Mouse (Mus musculus): ENCODE data around the gene Rtn1. TPM values are rescaled to one million over a fixed set of nuclear protein-coding genes. Genes with fewer than 3 reads are reported as not detected.

Gene Rtn1
- total and polyA plus RNA-seq, 2 experiments, result 0.46 to 0.76 TPM

DNA sequence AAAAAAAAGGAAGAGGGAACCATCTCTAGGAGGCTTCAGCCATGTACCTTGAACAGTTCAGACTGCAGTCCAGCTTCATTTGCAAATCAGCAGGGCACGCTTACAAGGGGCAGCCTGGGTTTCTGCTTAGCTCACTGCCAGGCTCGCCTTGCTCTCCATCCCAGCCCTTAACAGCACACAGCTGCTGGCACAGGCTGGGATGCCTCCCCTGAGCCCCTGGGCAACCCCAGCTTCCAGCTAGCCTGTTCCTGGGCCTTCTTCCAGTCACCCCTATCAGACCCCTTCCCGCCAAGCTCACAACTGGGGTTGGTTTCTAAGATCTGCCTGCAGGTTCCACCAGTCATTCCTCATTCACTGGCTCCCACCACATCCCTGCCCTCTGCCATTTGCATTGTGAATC is 155.8 kb downstream of the Rtn1 start:
- Histone ChIP-seq H3K27me3 (ENCODE audit: control insufficient read depth, insufficient read depth, low read length) (no peaks in the 10 kb centered on the region), H3K27ac (replicated peaks; ENCODE audit: insufficient read depth, low read depth, low read length) (no peak overlapping the region), H3K9ac (ENCODE audit: low read depth, low read length) (no peak overlapping the region), H3K79me2 (ENCODE audit: control insufficient read depth, insufficient read depth, low read length) (no peaks in the 10 kb centered on the region), H3K4me3 (ENCODE audit: insufficient read depth, low read depth, low read length) (no peak overlapping the region), H3K4me1 (ENCODE audit: control insufficient read depth, insufficient read depth, low read length) (no peaks in the 10 kb centered on the region), H3K36me3 (ENCODE audit: control insufficient read depth, insufficient read depth, low read length) (no peaks in the 10 kb centered on the region)
- DNase-seq (ENCODE audit: extremely low read depth, low read depth, low spot score), result no peak
- TF ChIP-seq POLR2A (IDR thresholded peaks at IDR 0.05; ENCODE audit: extremely low read depth, insufficient read depth, low read length) (no peak), CTCF (IDR thresholded peaks at IDR 0.05; ENCODE audit: low read depth, low read length) (no peak)
- 81% methylated on average over 3 of the region's 3 CpGs for WGBS

DNA sequence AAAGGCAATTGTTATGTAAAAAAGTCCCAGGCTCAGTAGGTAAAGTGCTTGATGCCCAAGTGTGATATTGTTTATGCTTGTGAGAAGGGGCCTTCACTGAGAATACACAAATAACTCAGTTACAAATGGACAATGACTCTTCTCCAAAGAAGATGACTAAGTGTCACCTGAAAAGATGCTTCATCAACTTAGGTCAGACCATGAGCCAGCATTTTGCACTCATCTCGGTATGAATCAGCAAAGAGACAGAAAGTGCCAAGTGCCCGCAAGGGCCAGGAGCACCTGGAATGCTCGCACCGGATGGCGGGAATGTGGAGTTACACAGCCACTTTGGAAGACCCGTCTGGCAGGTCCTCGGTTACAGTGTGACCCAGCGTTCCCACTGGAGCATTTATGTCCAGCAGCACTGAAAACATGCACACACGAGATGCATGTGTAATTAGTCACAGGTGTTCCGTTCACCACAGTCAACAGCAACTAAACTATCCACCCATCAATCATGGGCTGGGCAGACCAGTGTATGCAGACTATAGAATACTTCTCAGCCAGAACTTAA is 156.9 kb downstream of the Rtn1 start:
- Histone ChIP-seq H3K4me3 (ENCODE audit: insufficient read depth, low read depth, low read length) (no peak overlapping the region), H3K36me3 (ENCODE audit: control insufficient read depth, insufficient read depth, low read length) (no peaks in the 10 kb centered on the region), H3K79me2 (ENCODE audit: control insufficient read depth, insufficient read depth, low read length) (no peaks in the 10 kb centered on the region), H3K27ac (replicated peaks; ENCODE audit: insufficient read depth, low read depth, low read length) (no peak overlapping the region), H3K9ac (ENCODE audit: low read depth, low read length) (no peak overlapping the region), H3K4me1 (ENCODE audit: control insufficient read depth, insufficient read depth, low read length) (no peaks in the 10 kb centered on the region), H3K27me3 (ENCODE audit: control insufficient read depth, insufficient read depth, low read length) (no peaks in the 10 kb centered on the region)
- WGBS, result 86% methylated on average over 10 of the region's 10 CpGs
- TF ChIP-seq POLR2A (IDR thresholded peaks at IDR 0.05; ENCODE audit: extremely low read depth, insufficient read depth, low read length) (no peak), CTCF (IDR thresholded peaks at IDR 0.05; ENCODE audit: low read depth, low read length) (no peak)
- no peak for DNase-seq (ENCODE audit: extremely low read depth, low read depth, low spot score)

DNA sequence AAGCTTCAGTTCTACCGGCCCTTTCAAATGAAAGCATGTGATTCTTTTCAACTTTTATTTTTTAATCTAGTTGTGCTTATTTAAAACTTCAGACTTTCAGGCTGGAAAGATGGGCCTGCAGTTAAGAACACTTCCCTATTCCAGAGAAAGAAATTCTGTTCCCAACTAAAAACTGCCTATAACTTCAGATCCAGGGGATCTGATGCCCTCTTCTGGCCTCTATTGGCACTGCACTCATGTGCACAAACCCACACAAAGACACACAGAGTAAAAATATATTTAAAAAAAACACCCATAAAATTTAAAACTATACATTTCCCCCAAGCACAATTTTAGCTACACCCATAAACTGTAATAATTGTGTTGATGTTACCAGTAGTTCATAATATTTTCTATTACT is 163.9 kb downstream of the Rtn1 start:
- H3K4me3 ChIP-seq (ENCODE audit: insufficient read depth, low read depth, low read length), result no peak overlapping the region
- DNase-seq (ENCODE audit: extremely low read depth, low read depth, low spot score), result no peak
- H3K36me3 ChIP-seq (ENCODE audit: control insufficient read depth, insufficient read depth, low read length), result no peaks in the 10 kb centered on the region
- TF ChIP-seq CTCF (IDR thresholded peaks at IDR 0.05; ENCODE audit: low read depth, low read length), result no peak
- no peak for TF ChIP-seq POLR2A (IDR thresholded peaks at IDR 0.05; ENCODE audit: extremely low read depth, insufficient read depth, low read length)
- 96% methylated on average over 1 of the region's 1 CpGs for WGBS
- H3K79me2 ChIP-seq (ENCODE audit: control insufficient read depth, insufficient read depth, low read length), result no peaks in the 10 kb centered on the region
- H3K4me1 ChIP-seq (ENCODE audit: control insufficient read depth, insufficient read depth, low read length), result no peaks in the 10 kb centered on the region
- no peak overlapping the region for H3K9ac ChIP-seq (ENCODE audit: low read depth, low read length)
- no peak overlapping the region for H3K27ac ChIP-seq (replicated peaks; ENCODE audit: insufficient read depth, low read depth, low read length)
- no peaks in the 10 kb centered on the region for H3K27me3 ChIP-seq (ENCODE audit: control insufficient read depth, insufficient read depth, low read length)

DNA sequence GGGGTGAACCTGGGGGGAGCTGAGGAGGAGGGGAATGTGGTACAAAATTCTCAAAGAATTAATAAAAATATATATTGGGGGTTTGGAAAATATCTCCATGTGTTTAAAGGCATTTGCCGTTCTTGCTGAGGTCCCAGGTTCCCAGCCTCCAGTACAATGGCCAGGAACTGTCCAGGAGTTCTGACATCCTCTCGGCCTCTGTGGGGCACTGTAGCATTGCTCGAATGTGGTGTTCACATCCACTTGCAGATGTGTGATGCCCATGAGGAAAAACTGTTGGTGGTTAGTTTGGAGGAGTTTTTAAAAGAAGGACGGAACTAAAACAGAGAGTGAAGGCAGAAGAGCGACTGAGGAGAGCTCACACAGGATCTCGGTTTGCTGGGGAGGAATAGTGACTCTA is 166.0 kb downstream of the Rtn1 start:
- DNase-seq (ENCODE audit: extremely low read depth, low read depth, low spot score), result peak; percentile 19
- WGBS, result 61% methylated on average over 6 of the region's 6 CpGs

DNA sequence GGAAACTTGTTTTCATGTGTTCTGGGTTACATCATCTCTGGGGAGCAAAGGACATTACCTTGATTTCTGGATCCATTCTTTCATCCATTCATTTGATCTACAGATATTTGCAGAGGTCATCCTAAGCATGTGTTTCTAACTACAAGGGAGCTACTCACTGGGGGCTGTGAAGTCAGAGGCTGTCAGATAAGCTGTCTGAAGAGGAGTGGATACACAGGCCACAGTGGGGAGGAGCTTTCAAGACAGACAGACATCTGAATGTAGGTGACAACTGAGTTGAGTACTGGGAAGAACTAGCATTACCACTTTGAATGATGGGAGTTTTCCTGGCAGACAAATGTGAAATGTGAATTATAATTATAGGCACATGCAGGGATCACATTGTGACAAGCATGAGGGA is 168.3 kb downstream of the Rtn1 start:
- TF ChIP-seq POLR2A (IDR thresholded peaks at IDR 0.05; ENCODE audit: extremely low read depth, insufficient read depth, low read length) (no peak), CTCF (IDR thresholded peaks at IDR 0.05; ENCODE audit: low read depth, low read length) (no peak)
- Histone ChIP-seq H3K27ac (replicated peaks; ENCODE audit: insufficient read depth, low read depth, low read length) (no peak overlapping the region), H3K9ac (ENCODE audit: low read depth, low read length) (no peak overlapping the region), H3K79me2 (ENCODE audit: control insufficient read depth, insufficient read depth, low read length) (no peaks in the 10 kb centered on the region), H3K27me3 (ENCODE audit: control insufficient read depth, insufficient read depth, low read length) (peaks cover 4% of the 10 kb centered on the region; the same call in 1 of the 2 replicates), H3K36me3 (ENCODE audit: control insufficient read depth, insufficient read depth, low read length) (no peaks in the 10 kb centered on the region), H3K4me1 (ENCODE audit: control insufficient read depth, insufficient read depth, low read length) (no peaks in the 10 kb centered on the region), H3K4me3 (ENCODE audit: insufficient read depth, low read depth, low read length) (no peak overlapping the region)
- DNase-seq (ENCODE audit: extremely low read depth, low read depth, low spot score), result no peak

More for the DNA sequence above, 166.0 kb downstream of the Rtn1 start:
- no peaks in the 10 kb centered on the region for H3K79me2 ChIP-seq (ENCODE audit: control insufficient read depth, insufficient read depth, low read length)
- H3K27me3 ChIP-seq (ENCODE audit: control insufficient read depth, insufficient read depth, low read length), result no peaks in the 10 kb centered on the region; the same call in 1 of the 2 replicates
- H3K9ac ChIP-seq (ENCODE audit: low read depth, low read length), result no peak overlapping the region
- no peaks in the 10 kb centered on the region for H3K36me3 ChIP-seq (ENCODE audit: control insufficient read depth, insufficient read depth, low read length)
- H3K4me3 ChIP-seq (ENCODE audit: insufficient read depth, low read depth, low read length), result no peak overlapping the region
- no peak for TF ChIP-seq POLR2A (IDR thresholded peaks at IDR 0.05; ENCODE audit: extremely low read depth, insufficient read depth, low read length)
- peak; percentile 41 for TF ChIP-seq CTCF (IDR thresholded peaks at IDR 0.05; ENCODE audit: low read depth, low read length)
- H3K4me1 ChIP-seq (ENCODE audit: control insufficient read depth, insufficient read depth, low read length), result no peaks in the 10 kb centered on the region
- no peak overlapping the region for H3K27ac ChIP-seq (replicated peaks; ENCODE audit: insufficient read depth, low read depth, low read length)

DNA sequence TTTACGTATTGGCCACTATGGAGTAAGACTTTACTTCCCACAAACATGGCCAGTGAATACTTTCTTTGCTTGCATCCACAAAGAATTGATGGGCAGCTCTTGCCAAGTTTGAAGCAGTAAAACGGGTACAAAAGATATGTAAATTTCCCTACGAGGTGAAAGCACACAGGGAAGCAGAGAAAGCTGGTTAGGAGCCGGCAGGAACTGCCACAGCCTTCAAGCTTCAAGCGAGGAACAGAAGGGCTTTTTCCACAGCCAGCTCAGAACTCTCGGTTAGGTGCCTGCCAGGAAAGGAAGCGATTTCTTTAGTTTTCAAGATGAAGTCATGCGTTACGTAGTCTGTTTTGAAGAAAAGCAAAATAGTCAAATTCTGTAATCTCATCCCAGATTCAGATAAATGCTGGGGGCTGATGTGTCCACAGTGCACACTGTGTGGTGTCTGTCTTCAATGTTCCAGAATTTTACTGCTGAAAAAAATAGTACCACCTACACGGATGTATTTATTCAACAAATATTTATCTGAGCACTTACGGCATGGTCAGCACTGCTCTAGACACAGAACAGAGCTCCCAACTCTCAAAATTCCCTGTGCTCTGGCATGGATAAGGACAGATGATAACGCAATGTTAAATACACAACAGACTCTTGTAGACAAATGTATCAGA is 169.5 kb downstream of the Rtn1 start:
- H3K79me2 ChIP-seq (ENCODE audit: control insufficient read depth, insufficient read depth, low read length), result no peaks in the 10 kb centered on the region
- no peak overlapping the region for H3K9ac ChIP-seq (ENCODE audit: low read depth, low read length)
- no peak for DNase-seq (ENCODE audit: extremely low read depth, low read depth, low spot score)
- no peaks in the 10 kb centered on the region for H3K36me3 ChIP-seq (ENCODE audit: control insufficient read depth, insufficient read depth, low read length)
- TF ChIP-seq POLR2A (IDR thresholded peaks at IDR 0.05; ENCODE audit: extremely low read depth, insufficient read depth, low read length) (no peak), CTCF (IDR thresholded peaks at IDR 0.05; ENCODE audit: low read depth, low read length) (no peak)
- 56% methylated on average over 12 of the region's 12 CpGs for WGBS
- H3K4me1 ChIP-seq (ENCODE audit: control insufficient read depth, insufficient read depth, low read length), result no peaks in the 10 kb centered on the region
- H3K27me3 ChIP-seq (ENCODE audit: control insufficient read depth, insufficient read depth, low read length), result peaks cover 4% of the 10 kb centered on the region; the same call in 1 of the 2 replicates
- H3K4me3 ChIP-seq (ENCODE audit: insufficient read depth, low read depth, low read length), result no peak overlapping the region
- no peak overlapping the region for H3K27ac ChIP-seq (replicated peaks; ENCODE audit: insufficient read depth, low read depth, low read length)

Measured in liver, adult 2 months (tissue).